Mouse (Mus musculus) ES-Bruce4 (cell line): Measurements from ENCODE around the gene Pknox2. TPM values are rescaled to one million over a fixed set of nuclear protein-coding genes. Genes with fewer than 3 reads are reported as not detected.

Experiments used
- H3K27ac ChIP-seq: 2 replicates; pipeline ENCODE4 v1.5.1; 2012; ENCODE audit warnings: low read length, inconsistent platforms; ENCODE audit not compliant: insufficient read depth
- H3K27me3 ChIP-seq: 2 replicates; pipeline ENCODE4 v1.6.1; 2012; ENCODE audit warnings: mild to moderate bottlenecking, low read length, inconsistent platforms; ENCODE audit not compliant: control insufficient read depth, poor library complexity, insufficient read depth, severe bottlenecking
- H3K36me3 ChIP-seq: 2 replicates; pipeline ENCODE4 v1.6.1; 2012; ENCODE audit warnings: inconsistent platforms, mild to moderate bottlenecking, low read length, moderate library complexity; ENCODE audit not compliant: control insufficient read depth, poor library complexity, insufficient read depth, severe bottlenecking
- H3K4me1 ChIP-seq: one replicate; pipeline ENCODE4 v1.8.1; 2011; ENCODE audit warnings: low read length; ENCODE audit not compliant: control insufficient read depth, insufficient read depth
- H3K4me3 ChIP-seq: 2 replicates; pipeline ENCODE4 v1.5.1; 2011; ENCODE audit warnings: low read depth, mild to moderate bottlenecking, low read length
- H3K9ac ChIP-seq: 2 replicates; pipeline ENCODE4 v1.6.1; 2012; ENCODE audit warnings: low read depth, mild to moderate bottlenecking, inconsistent platforms; ENCODE audit not compliant: poor library complexity, severe bottlenecking
- H3K9me3 ChIP-seq: replicated peaks from 2 replicates; pipeline ENCODE4 v1.6.1; 2012; ENCODE audit warnings: mild to moderate bottlenecking, low read length, inconsistent platforms; ENCODE audit not compliant: control insufficient read depth, poor library complexity, insufficient read depth, severe bottlenecking
- CTCF ChIP-seq: IDR thresholded peaks from one replicate; pipeline ENCODE4 v1.8.1; 2011; ENCODE audit warnings: low read depth, low read length
- EP300 ChIP-seq: IDR thresholded peaks from 2 replicates; pipeline ENCODE4 v1.6.1; 2011; ENCODE audit warnings: low read depth, low read length; ENCODE audit not compliant: insufficient read depth
- POLR2A ChIP-seq: IDR thresholded peaks from one replicate; pipeline ENCODE4 v1.8.1; 2011; ENCODE audit warnings: low read length; ENCODE audit not compliant: insufficient read depth
- polyA plus RNA-seq: library from polyadenylated mRNA; stranded (reverse); fragments of >200 nt; gene quantifications from 2 replicates; pipeline ENCODE4 v1.2.4, GENCODE M21; 2011; ENCODE audit warnings: low read depth; ENCODE audit not compliant: missing spikeins, insufficient read depth, insufficient read length

Gene Pknox2
- polyA plus RNA-seq, 1 experiment: 12.3 TPM

DNA sequence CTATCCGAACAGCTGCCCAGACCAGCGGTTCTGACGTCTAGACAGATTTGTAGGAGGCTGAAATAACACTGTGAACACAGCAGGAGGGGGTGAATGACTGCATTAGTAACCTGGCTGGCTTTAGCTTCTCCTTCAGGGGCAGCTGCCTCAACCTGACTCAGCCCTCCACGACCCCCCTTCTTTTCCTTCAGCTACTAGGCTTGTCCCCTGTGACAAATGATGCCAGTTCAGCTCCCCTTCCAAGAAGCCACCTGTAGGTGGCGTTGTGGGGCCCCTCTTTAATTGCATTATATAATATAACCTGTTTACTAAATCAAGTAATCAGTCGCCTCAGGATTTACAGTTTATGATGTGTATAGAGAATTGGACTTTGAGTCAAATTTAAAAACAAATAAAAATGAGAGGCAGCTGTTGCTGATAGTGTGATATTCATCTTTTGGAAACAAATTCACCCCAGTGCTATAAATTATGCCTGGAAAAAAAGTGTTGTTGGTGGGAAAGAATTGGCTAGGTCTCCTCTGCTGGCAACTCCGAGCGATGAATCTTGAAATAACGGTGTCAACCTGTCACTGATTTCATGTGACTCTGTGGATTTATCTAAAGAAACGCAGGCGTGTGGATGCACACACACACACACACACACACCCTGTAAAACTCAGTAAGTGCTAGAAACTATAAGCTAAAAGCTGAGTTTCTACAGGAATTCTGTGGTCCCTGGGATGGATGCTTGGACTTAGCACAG is 173.6 kb downstream of the Pknox2 start:
- no peaks in the 10 kb centered on the region for H3K36me3 ChIP-seq
- TF ChIP-seq EP300 (no peak), CTCF (no peak), POLR2A (no peak)
- no peaks in the 10 kb centered on the region for H3K4me1 ChIP-seq
- H3K9ac ChIP-seq: no peak overlapping the region
- H3K4me3 ChIP-seq: no peak overlapping the region
- H3K9me3 ChIP-seq: no peaks in the 10 kb centered on the region
- no peaks in the 10 kb centered on the region for H3K27me3 ChIP-seq
- H3K27ac ChIP-seq: no peak overlapping the region

DNA sequence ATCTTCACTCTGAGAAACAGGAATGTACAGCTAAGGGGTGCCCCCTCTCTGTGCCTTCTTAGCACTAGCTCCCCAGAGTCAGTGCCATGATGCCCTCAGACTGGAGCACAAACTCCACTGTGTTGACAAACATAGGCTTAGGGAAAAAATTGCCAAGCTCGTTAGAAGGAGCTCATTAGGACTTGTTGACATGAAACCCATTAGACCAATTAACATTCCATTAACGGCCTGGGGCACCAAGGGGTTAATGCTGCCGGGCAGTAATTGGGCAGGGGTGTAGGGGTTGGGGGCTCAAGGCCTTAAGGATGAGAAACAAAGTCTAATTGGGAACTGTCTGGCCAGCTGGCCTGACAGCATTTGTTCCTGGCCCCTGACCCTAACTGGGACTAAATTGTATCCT is 175.1 kb downstream of the Pknox2 start:
- Histone ChIP-seq H3K27ac (no peak overlapping the region), H3K4me1 (no peaks in the 10 kb centered on the region)

DNA sequence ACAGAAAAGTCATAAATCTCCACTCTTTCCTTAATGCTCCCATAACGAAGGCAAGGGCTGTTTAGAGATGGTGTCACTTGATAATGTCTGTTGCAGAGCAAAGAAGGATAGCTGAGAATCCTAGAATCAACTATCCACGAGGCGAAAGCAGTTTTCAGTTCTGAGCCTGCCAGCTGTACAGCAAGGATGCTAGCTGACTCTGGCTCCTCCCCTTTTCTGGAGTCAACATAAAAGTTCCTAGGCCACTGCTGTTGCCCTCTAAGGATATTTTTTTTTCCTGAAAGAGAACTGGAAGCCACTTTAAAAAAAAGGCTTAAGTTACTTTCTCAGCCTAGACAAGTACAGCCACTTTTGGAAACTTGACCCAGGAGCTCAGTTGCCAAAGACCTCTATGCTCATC is 176.1 kb downstream of the Pknox2 start:
- no peaks in the 10 kb centered on the region for H3K27me3 ChIP-seq
- no peak overlapping the region for H3K27ac ChIP-seq

More for the DNA sequence above, 175.1 kb downstream of the Pknox2 start:
- Histone ChIP-seq H3K36me3 (no peaks in the 10 kb centered on the region), H3K9me3 (no peaks in the 10 kb centered on the region), H3K4me3 (no peak overlapping the region), H3K9ac (no peak overlapping the region), H3K27me3 (no peaks in the 10 kb centered on the region)
- no peak for TF ChIP-seq CTCF
- TF ChIP-seq POLR2A: no peak
- TF ChIP-seq EP300: no peak

DNA sequence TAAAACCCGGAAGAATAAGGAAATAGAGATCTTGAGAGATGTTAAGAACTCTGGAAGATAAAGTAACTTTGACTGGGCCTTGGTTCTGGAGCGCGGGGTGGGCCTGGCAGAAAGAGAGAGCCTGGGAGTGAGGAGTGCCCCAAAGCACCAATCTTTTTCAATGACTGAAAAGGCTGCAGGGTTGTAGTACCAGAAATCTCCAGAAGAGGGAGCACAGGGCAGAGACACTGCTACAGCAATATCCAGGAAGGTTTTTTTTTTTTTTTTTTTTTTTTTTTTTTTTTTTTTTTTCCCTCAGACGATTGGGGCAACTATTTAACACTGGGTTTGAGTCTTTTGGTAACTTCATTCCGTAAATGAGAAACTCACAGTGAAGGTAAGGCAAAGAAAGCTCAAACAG is 176.6 kb downstream of the Pknox2 start:
- Histone ChIP-seq H3K9ac (no peak overlapping the region), H3K27me3 (no peaks in the 10 kb centered on the region), H3K9me3 (no peaks in the 10 kb centered on the region), H3K36me3 (no peaks in the 10 kb centered on the region), H3K27ac (no peak overlapping the region), H3K4me3 (no peak overlapping the region), H3K4me1 (no peaks in the 10 kb centered on the region)
- TF ChIP-seq EP300 (no peak), POLR2A (no peak), CTCF (no peak)

More for the DNA sequence above, 176.1 kb downstream of the Pknox2 start:
- TF ChIP-seq POLR2A (no peak), EP300 (no peak), CTCF (no peak)
- Histone ChIP-seq H3K9ac (no peak overlapping the region), H3K36me3 (no peaks in the 10 kb centered on the region), H3K4me3 (no peak overlapping the region), H3K9me3 (no peaks in the 10 kb centered on the region), H3K4me1 (no peaks in the 10 kb centered on the region)

DNA sequence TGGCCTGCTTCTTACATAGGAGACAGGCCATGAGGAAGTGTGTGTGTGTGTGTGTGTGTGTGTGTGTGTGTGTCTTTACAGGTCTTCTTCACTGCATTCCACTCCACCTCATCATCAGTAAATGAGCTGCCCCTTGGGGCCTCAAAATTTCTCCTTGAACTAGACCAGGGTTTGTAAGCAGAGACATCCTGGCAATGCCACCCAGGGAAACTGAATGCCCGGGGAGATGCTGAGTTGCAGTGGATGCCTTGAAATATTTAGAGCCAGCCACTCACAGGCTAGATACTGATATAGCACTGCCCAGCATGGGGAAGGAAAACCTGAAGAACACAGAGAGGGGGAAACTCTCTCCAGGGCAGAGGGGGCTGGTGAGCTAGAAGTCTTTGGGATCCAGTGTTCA is 178.1 kb downstream of the Pknox2 start:
- Histone ChIP-seq H3K9me3 (no peaks in the 10 kb centered on the region), H3K36me3 (no peaks in the 10 kb centered on the region), H3K4me1 (no peaks in the 10 kb centered on the region), H3K27ac (no peak overlapping the region), H3K4me3 (no peak overlapping the region), H3K27me3 (no peaks in the 10 kb centered on the region), H3K9ac (no peak overlapping the region)
- TF ChIP-seq CTCF (no peak), POLR2A (no peak), EP300 (no peak)

DNA sequence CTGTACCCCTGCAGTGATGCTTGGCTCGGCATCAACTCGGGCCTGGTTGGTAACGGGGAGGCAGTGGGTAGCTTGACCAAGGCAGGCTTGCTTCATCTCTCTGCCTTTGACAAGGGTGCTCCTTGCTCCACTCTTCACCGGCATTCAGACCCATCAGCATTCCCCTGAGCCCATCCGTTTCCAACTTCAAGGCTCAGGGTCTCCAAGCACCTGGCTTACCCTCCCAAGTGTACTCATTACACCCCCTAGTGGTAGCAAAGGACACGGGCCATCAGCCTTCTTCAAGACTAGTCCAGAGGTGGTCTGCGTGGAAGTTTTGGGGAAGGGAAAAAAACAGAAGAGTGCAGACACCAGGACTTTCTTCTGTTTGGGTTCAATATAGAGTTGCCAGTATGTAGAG is 178.5 kb downstream of the Pknox2 start:
- no peaks in the 10 kb centered on the region for H3K27me3 ChIP-seq
- H3K4me3 ChIP-seq: peak overlapping the region; percentile 11; the same call in 1 of the 2 replicates
- H3K9me3 ChIP-seq: no peaks in the 10 kb centered on the region
- H3K4me1 ChIP-seq: no peaks in the 10 kb centered on the region
- H3K27ac ChIP-seq: no peak overlapping the region
- no peaks in the 10 kb centered on the region for H3K36me3 ChIP-seq
- no peak overlapping the region for H3K9ac ChIP-seq
- TF ChIP-seq CTCF: peak; percentile 86
- no peak for TF ChIP-seq EP300
